Mouse (Mus musculus): ENCODE measurements around the gene Aaas. TPM values are rescaled to one million over a fixed set of nuclear protein-coding genes. Genes with fewer than 3 reads are reported as not detected.

Gene Aaas
- polyA plus RNA-seq, 1 experiment, result 33.6 TPM

- peak; percentile 96 for DNase-seq (ENCODE audit: low read depth)
- TF ChIP-seq POLR2A (IDR thresholded peaks at IDR 0.05; ENCODE audit: borderline replicate concordance, extremely low read depth, insufficient read depth, insufficient read length, poor library complexity, severe bottlenecking), result no peak
- no peak for TF ChIP-seq CTCF (IDR thresholded peaks at IDR 0.05; ENCODE audit: borderline replicate concordance, extremely low read depth, insufficient read depth, insufficient read length)
These were observed 19.0 kb downstream of the Aaas start, which contains the start of gene Myg1 for GRCm38 (mm10) chr15:102331610-102332015. Myg1 (plus strand) TSS chr15:102331709.

- no peak for DNase-seq (ENCODE audit: low read depth)
- TF ChIP-seq POLR2A (IDR thresholded peaks at IDR 0.05; ENCODE audit: borderline replicate concordance, extremely low read depth, insufficient read depth, insufficient read length, poor library complexity, severe bottlenecking) (no peak), CTCF (IDR thresholded peaks at IDR 0.05; ENCODE audit: borderline replicate concordance, extremely low read depth, insufficient read depth, insufficient read length) (no peak)
These were observed 23.7 kb downstream of the Aaas start for GRCm38 (mm10) chr15:102326892-102327291.

DNA sequence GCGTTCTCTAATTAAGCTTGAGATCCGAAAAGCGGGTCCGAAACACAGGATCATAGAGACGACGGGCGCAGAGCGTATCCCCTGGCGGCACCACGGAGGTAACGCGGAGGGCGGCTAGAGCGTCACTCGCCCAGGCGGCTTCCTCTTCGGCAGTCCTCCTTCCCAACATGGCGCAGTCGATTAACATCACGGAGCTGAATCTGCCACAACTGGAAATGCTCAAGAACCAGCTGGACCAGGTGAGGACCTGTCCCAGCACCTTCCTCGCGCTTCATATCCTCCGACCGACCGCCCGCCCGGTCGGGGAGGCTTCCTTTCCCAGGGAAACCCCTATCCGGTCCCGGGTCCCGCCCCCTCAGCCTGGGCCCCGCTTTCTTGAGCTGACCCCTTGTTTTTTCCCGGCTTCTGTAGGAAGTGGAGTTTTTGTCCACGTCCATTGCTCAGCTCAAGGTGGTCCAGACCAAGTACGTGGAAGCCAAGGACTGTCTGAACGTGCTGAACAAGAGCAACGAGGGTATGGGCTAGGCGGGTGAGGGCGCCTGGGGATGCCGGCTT lies 24.5 kb downstream of the Aaas start, which contains the start of gene Pfdn5:
Gene Pfdn5, plus strand, starts transcription at position 95 of the 555 bp plus-strand sequence.
- peak; percentile 96 for DNase-seq (ENCODE audit: low read depth)
- TF ChIP-seq POLR2A (IDR thresholded peaks at IDR 0.05; ENCODE audit: borderline replicate concordance, extremely low read depth, insufficient read depth, insufficient read length, poor library complexity, severe bottlenecking) (no peak), CTCF (IDR thresholded peaks at IDR 0.05; ENCODE audit: borderline replicate concordance, extremely low read depth, insufficient read depth, insufficient read length) (peak; percentile 64)

- TF ChIP-seq CTCF (IDR thresholded peaks at IDR 0.05; ENCODE audit: borderline replicate concordance, extremely low read depth, insufficient read depth, insufficient read length), result no peak
- peak; percentile 4 for DNase-seq (ENCODE audit: low read depth)
These were observed 25.7 kb downstream of the Aaas start for GRCm38 (mm10) chr15:102324654-102325473.

DNA sequence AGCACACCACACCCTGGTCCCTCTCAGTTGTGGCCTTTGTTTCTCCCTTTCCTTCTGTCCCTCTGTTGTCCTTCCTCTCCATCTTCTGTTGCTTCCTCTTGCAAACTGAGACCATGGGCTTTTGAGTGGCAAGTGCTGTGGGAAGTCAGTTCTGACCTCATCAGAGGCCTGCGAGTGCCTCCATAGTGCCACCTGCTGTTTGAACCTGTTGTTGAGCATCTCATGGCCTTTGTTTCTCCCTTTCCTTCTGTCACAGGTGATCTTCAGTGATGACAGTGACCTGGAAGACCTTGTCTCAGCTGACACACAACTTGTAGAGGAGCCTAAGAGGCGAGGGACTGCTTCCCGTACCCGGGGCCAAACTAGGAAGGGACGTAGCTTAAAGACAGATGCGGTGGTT lies 34.3 kb downstream of the Aaas start:
- TF ChIP-seq POLR2A (IDR thresholded peaks at IDR 0.05; ENCODE audit: borderline replicate concordance, extremely low read depth, insufficient read depth, insufficient read length, poor library complexity, severe bottlenecking) (no peak), CTCF (IDR thresholded peaks at IDR 0.05; ENCODE audit: borderline replicate concordance, extremely low read depth, insufficient read depth, insufficient read length) (peak; percentile 71)
- peak; percentile 74 for DNase-seq (ENCODE audit: low read depth)

DNA sequence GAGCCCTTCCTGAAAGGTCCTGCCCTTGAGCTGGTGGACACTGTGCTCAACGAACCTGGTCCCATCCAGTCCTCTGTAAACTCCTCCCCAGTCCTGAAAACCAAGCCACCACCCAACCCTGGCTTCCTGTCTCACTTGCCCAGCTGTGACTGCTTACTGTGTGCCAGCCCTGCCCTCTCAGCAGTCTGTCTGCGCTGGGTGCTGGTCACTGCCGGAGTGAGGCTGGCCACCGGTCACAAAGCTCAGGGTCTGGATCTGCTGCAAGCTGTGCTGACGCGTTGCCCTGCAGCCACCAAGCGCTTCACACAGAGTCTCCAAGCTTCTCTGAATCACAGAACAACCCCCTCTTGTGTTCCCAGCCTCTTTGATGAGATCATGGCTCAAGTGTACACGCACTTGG lies 35.3 kb downstream of the Aaas start:
- DNase-seq (ENCODE audit: low read depth), result no peak
- TF ChIP-seq POLR2A (IDR thresholded peaks at IDR 0.05; ENCODE audit: borderline replicate concordance, extremely low read depth, insufficient read depth, insufficient read length, poor library complexity, severe bottlenecking), result no peak
- TF ChIP-seq CTCF (IDR thresholded peaks at IDR 0.05; ENCODE audit: borderline replicate concordance, extremely low read depth, insufficient read depth, insufficient read length), result no peak

DNA sequence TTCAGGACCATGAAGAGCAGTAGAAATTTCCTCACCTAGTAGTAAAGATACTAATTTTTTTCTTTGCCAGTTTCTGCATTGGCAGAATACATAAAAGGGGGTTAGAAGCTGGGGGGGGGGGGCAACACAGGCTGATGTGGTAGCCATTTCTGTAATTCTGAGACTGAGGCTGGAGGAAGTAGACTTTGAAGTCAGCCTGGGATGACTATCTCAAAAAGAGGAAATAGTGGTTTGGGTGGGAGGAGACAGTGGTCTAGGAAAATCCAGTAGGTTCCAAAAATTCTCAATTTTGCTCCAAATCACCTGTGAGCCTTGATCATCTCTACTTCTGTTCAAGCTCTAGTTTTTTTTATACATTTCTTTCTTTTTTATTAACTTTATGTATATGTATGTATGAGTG lies 39.1 kb downstream of the Aaas start:
- TF ChIP-seq POLR2A (IDR thresholded peaks at IDR 0.05; ENCODE audit: borderline replicate concordance, extremely low read depth, insufficient read depth, insufficient read length, poor library complexity, severe bottlenecking) (no peak), CTCF (IDR thresholded peaks at IDR 0.05; ENCODE audit: borderline replicate concordance, extremely low read depth, insufficient read depth, insufficient read length) (no peak)
- no peak for DNase-seq (ENCODE audit: low read depth)

DNA sequence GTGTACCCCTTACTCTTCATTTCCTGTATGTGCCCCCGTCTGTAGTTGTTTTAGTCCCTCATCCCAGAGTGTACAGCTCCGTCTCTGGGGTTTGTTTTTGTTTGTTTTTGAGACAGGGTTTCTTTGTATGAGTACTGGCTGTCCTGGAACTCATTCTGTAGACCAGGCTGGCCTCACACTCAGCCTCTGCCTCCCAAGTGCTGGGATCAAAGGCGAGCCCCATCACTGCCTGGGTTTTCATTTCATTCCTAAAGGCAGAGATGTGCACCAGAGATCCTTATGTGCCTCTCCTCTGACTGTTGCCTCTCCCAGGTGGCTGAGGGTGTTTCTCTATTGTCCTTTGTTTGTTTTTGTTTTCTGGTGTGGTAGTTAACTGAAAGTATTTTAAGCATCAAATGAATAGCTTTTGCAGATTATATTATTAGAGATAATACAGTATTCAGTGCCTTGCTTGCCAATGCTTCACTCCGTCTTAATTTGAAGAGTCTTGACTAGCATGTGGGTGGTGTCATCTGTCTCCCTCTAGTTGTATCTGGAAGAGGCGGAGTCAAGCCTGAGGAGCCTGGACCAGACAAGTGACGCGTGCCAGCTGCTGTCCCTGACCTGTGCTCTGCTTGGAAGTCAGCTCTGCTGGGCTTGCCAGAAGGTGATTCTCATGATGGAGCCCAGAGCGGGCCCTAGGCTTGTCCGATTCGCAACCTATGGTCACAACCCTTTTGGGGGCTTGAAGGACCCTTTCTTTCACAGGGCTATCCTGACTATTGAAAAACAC lies 40.3 kb downstream of the Aaas start:
- TF ChIP-seq CTCF (IDR thresholded peaks at IDR 0.05; ENCODE audit: borderline replicate concordance, extremely low read depth, insufficient read depth, insufficient read length) (no peak), POLR2A (IDR thresholded peaks at IDR 0.05; ENCODE audit: borderline replicate concordance, extremely low read depth, insufficient read depth, insufficient read length, poor library complexity, severe bottlenecking) (no peak)

DNA sequence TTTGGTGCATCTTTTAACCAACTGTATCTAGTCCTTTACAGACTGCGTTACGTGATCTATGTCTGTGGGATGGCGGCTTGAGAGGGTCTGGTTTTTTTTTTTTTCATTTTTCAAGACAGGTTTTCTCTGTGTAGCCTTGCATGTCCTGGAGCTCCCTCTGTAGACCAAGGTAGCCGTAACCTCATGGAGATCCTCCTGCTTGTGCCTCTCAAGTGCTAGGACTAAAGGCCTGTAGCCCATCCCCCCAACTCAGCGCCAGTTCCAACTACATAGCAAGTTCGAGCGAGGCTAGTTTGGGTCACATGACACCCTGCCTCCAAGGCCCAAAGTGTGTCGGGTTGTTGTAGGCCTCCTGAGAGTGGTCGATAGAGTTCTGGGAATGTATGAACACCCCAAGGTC lies 41.9 kb downstream of the Aaas start:
- no peak for DNase-seq (ENCODE audit: low read depth)
- no peak for TF ChIP-seq CTCF (IDR thresholded peaks at IDR 0.05; ENCODE audit: borderline replicate concordance, extremely low read depth, insufficient read depth, insufficient read length)
- TF ChIP-seq POLR2A (IDR thresholded peaks at IDR 0.05; ENCODE audit: borderline replicate concordance, extremely low read depth, insufficient read depth, insufficient read length, poor library complexity, severe bottlenecking), result no peak

More for the DNA sequence above, 40.3 kb downstream of the Aaas start:
- DNase-seq (ENCODE audit: low read depth), result no peak

GRCm38 (mm10) chr15:102302542-102302941 lies 48.0 kb downstream of the Aaas start:
- TF ChIP-seq POLR2A (IDR thresholded peaks at IDR 0.05; ENCODE audit: borderline replicate concordance, extremely low read depth, insufficient read depth, insufficient read length, poor library complexity, severe bottlenecking), result no peak
- DNase-seq (ENCODE audit: low read depth), result no peak

DNA sequence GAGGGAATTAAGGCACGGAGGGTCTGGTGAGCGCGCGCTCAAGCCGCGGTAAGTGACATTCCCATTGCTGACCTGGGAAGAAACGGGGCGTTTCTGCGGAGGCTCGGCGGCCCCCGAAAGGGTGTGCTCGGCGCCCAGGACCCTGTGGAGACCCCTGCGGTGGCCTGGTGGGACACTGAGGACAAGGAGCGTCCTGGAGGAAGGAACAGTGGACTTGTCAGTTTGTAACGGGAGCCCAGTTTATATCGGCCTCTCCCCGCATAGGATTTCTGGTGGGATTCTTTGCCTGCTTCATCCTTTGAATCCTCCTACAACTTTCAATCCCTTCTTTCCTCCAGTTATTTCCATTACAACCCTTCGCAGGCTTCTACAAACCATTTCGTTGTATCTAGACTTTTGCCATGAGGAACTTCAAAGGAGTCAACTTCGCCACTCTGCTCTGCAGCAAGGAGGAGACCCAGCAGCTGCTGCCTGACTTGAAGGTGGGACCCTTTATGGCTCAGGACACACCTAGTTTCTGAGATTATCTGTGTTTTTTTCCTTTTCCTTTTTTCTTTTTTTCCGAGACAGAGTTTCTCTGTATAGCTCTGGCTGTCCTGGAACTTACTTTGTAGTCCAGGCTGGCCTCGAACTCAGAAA lies 54.1 kb downstream of the Aaas start:
- no peak for DNase-seq (ENCODE audit: low read depth)
- no peak for TF ChIP-seq POLR2A (IDR thresholded peaks at IDR 0.05; ENCODE audit: borderline replicate concordance, extremely low read depth, insufficient read depth, insufficient read length, poor library complexity, severe bottlenecking)
- TF ChIP-seq CTCF (IDR thresholded peaks at IDR 0.05; ENCODE audit: borderline replicate concordance, extremely low read depth, insufficient read depth, insufficient read length), result no peak
